Mouse (Mus musculus) brain, embryonic 18.5 days (tissue): Measurements from ENCODE around the gene Pnmal2.

ENCODE experiments used
- DNase-seq: peaks from one replicate; pipeline ENCODE4 v3.0.0-alpha.2; 2012; ENCODE audit warnings: low read depth, low spot score

Gene Pnmal2

GRCm38 (mm10) chr7:16980348-16980747 lies 35.9 kb downstream of the Pnmal2 start:
- no peak for DNase-seq

GRCm38 (mm10) chr7:16982859-16983568 lies 38.5 kb downstream of the Pnmal2 start, which contains the start of gene Gm42372:
Gene Gm42372, plus strand, starts transcription at chr7:16983086.
- no peak for DNase-seq

- no peak for DNase-seq
Observed at GRCm38 (mm10) chr7:16987541-16988149, 43.2 kb downstream of the Pnmal2 start.

GRCm38 (mm10) chr7:16988405-16988804 lies 43.9 kb downstream of the Pnmal2 start:
- no peak for DNase-seq

- DNase-seq = no peak
Observed at GRCm38 (mm10) chr7:16990006-16990744, 45.7 kb downstream of the Pnmal2 start.

GRCm38 (mm10) chr7:16991681-16992450 lies 47.4 kb downstream of the Pnmal2 start:
- no peak for DNase-seq

GRCm38 (mm10) chr7:16992451-16992807 lies 47.9 kb downstream of the Pnmal2 start, which contains the start of gene Ccdc8:
Gene Ccdc8, plus strand, starts transcription at chr7:16992708.
- no peak for DNase-seq

- no peak for DNase-seq
Observed at GRCm38 (mm10) chr7:16993651-16994399, 49.3 kb downstream of the Pnmal2 start.

- DNase-seq = no peak
Observed at GRCm38 (mm10) chr7:16994400-16994799, 49.9 kb downstream of the Pnmal2 start.

GRCm38 (mm10) chr7:16995345-16995744 lies 50.9 kb downstream of the Pnmal2 start:
- DNase-seq = no peak
